Mouse (Mus musculus) MEL (cell line): ENCODE results near the gene Macrod1. TPM values are rescaled to one million over a fixed set of nuclear protein-coding genes. Genes with fewer than 3 reads are reported as not detected.

Experiments
- DNase-seq: peaks from one replicate; pipeline ENCODE4 v3.0.0; 2011; ENCODE audit warnings: low read depth, low spot score
- H3K27ac ChIP-seq: 2 replicates; pipeline ENCODE4 v1.5.1; 2012; ENCODE audit warnings: low read depth, mild to moderate bottlenecking, control low read depth, low read length, moderate library complexity; ENCODE audit not compliant: control insufficient read depth
- H3K27me3 ChIP-seq, 2 experiments: fragments of 150-350 bp in 1 of 2; sonication (generic) in 1 of 2; 2 replicates each; pipeline ENCODE4 v1.6.1; 2012; ENCODE audit warnings: low read length in 2 of 2, mild to moderate bottlenecking in 2 of 2, improper control_type of control experiment in 1 of 2, moderate library complexity in 1 of 2; ENCODE audit not compliant: insufficient read depth in 2 of 2, control insufficient read depth in 1 of 2
- H3K36me3 ChIP-seq, 2 experiments: 2 replicates each; pipeline ENCODE4 v1.6.1; 2012 to 2014; ENCODE audit warnings: low read length in 2 of 2, improper control_type of control experiment in 1 of 2, inconsistent platforms in 1 of 2, mild to moderate bottlenecking in 1 of 2; ENCODE audit not compliant: insufficient read depth in 2 of 2, control insufficient read depth in 1 of 2
- H3K4me1 ChIP-seq, 2 experiments: fragments of 150-350 bp in 1 of 2; sonication (generic) in 1 of 2; 2 replicates each; pipeline ENCODE4 v1.6.1; 2012; ENCODE audit warnings: low read length in 2 of 2, improper control_type of control experiment in 1 of 2, mild to moderate bottlenecking in 1 of 2; ENCODE audit not compliant: insufficient read depth in 2 of 2, control insufficient read depth in 1 of 2
- H3K4me3 ChIP-seq, 2 experiments: fragments of 150-350 bp in 1 of 2; sonication (generic) in 1 of 2; 2 replicates each; pipeline ENCODE4 v1.5.1; 2012; ENCODE audit warnings: low read depth in 2 of 2, low read length in 2 of 2, mild to moderate bottlenecking in 2 of 2, moderate library complexity in 2 of 2, control low read depth in 1 of 2, improper control_type of control experiment in 1 of 2; ENCODE audit not compliant: control insufficient read depth in 1 of 2, insufficient read depth in 1 of 2
- H3K79me2 ChIP-seq: 2 replicates; pipeline ENCODE4 v1.6.1; 2012; ENCODE audit warnings: mild to moderate bottlenecking, low read length, moderate library complexity; ENCODE audit not compliant: control insufficient read depth, poor library complexity, insufficient read depth
- H3K9ac ChIP-seq: 2 replicates; pipeline ENCODE4 v1.6.1; 2012; ENCODE audit warnings: low read depth, mild to moderate bottlenecking, control low read depth, low read length, moderate library complexity; ENCODE audit not compliant: control insufficient read depth, poor library complexity, severe bottlenecking
- H3K9me3 ChIP-seq: fragments of 150-350 bp; sonication (generic); replicated peaks from 2 replicates; pipeline ENCODE4 v1.6.1; 2012; ENCODE audit warnings: mild to moderate bottlenecking, low read length, improper control_type of control experiment, moderate library complexity; ENCODE audit not compliant: insufficient read depth
- ELF1 ChIP-seq: IDR thresholded peaks from 2 replicates; pipeline ENCODE4 v1.6.1; 2014; ENCODE audit warnings: low read depth, mild to moderate bottlenecking, inconsistent platforms, low read length, improper control_type of control experiment, moderate library complexity
- GABPA ChIP-seq: IDR thresholded peaks from 2 replicates; pipeline ENCODE4 v1.6.1; 2012; ENCODE audit warnings: low read depth, mild to moderate bottlenecking, inconsistent platforms, low read length, improper control_type of control experiment, moderate library complexity
- JUND ChIP-seq: IDR thresholded peaks from 2 replicates; pipeline ENCODE4 v1.6.1; 2011; ENCODE audit warnings: low read depth, mild to moderate bottlenecking, improper control_type of control experiment, low read length
- NRF1 ChIP-seq: IDR thresholded peaks from 2 replicates; pipeline ENCODE4 v1.6.1; 2014; ENCODE audit warnings: low read depth, mild to moderate bottlenecking, inconsistent platforms, low read length, improper control_type of control experiment, moderate library complexity; ENCODE audit not compliant: poor library complexity, insufficient read depth, severe bottlenecking
- POLR2A ChIP-seq, 2 experiments: IDR thresholded peaks; 2 replicates each; pipeline ENCODE4 v1.6.1; 2011 to 2012; ENCODE audit warnings: low read length in 2 of 2, mild to moderate bottlenecking in 2 of 2, control low read depth in 1 of 2, improper control_type of control experiment in 1 of 2, low read depth in 1 of 2, moderate library complexity in 1 of 2; ENCODE audit not compliant: control insufficient read depth in 1 of 2, insufficient read depth in 1 of 2, poor library complexity in 1 of 2
- TAL1 ChIP-seq: IDR thresholded peaks from 2 replicates; pipeline ENCODE4 v1.6.1; 2012; ENCODE audit warnings: mild to moderate bottlenecking, inconsistent platforms, low read length, moderate library complexity, mixed read lengths
- TBP ChIP-seq: IDR thresholded peaks from 2 replicates; pipeline ENCODE4 v1.8.0; 2011; ENCODE audit warnings: low read depth, low read length, improper control_type of control experiment
- polyA plus RNA-seq, 2 experiments: library from polyadenylated mRNA; stranded (reverse) in 1 of 2; unstranded in 1 of 2; fragments of >175 nt in 1 of 2; fragments of >200 nt in 1 of 2; gene quantifications; 2 replicates each; pipeline versions ENCODE4 v1.2.1 to v1.2.4; 2012; ENCODE audit warnings: low replicate concordance in 2 of 2, low read depth in 1 of 2; ENCODE audit not compliant: insufficient read length in 2 of 2, insufficient read depth in 1 of 2, missing spikeins in 1 of 2
- total RNA-seq: library from RNA; depleted of rRNA; stranded (reverse); fragments of 300-350 nt; gene quantifications from 2 replicates; pipeline ENCODE4 v1.2.3, GENCODE M21; 2012

Gene Macrod1
- total and polyA plus RNA-seq, 3 experiments, result 4.5 to 15.7 TPM; not detected in 1

GRCm38 (mm10) chr19:7189026-7189425, 132.4 kb downstream of the Macrod1 start (continued):
- TF ChIP-seq GABPA, result no peak
- TF ChIP-seq, all 39 proteins: peak for 0

DNA sequence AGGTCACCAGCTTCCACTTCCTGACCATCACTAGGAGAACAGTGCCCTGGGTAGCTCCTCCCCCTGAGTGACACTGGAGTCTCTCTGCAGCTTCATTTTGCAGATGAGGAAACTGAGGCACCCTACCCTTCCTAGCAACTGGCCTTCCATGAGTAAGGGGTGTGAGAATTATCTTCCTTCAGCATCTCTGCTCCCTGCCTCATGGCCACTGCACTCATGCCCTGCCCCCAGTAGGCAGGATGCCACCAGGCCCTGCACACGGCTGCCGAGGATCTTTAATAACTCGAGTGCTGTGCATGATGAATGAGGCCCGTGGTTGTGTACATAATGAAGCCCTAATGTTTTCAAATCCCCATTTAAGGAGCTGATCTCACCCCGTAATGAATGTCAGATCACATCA, 134.4 kb downstream of the Macrod1 start:
- Histone ChIP-seq H3K27me3 (no peaks in the 10 kb centered on the region), H3K79me2 (no peaks in the 10 kb centered on the region), H3K36me3 (no peaks in the 10 kb centered on the region), H3K4me3 (no peak overlapping the region), H3K9me3 (no peaks in the 10 kb centered on the region), H3K27ac (no peak overlapping the region), H3K9ac (no peak overlapping the region), H3K4me1 (no peaks in the 10 kb centered on the region)
- TF ChIP-seq TBP, result no peak
- DNase-seq, result no peak

DNA sequence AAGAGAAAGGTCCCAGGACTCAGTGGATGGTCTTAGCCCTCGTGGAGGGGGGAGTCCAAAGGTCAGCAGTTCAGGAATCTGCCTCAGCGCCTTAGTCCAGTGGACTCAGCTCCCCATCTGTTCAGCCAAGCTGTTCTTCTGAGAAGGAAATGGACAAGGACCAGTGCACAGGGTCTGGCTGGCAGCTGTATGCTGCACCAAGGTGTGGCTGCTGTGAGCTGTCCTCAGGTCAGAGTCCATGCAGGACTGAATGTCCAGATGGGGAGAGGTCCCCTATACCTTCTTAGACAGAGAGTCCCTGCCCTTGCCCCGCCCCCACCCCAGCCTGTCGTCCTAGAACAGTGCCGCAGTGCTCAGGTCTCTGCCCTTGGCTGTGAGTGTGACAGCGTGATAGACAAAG, 135.0 kb downstream of the Macrod1 start:
- H3K79me2 ChIP-seq, result no peaks in the 10 kb centered on the region
- H3K27me3 ChIP-seq, result no peaks in the 10 kb centered on the region
- H3K4me1 ChIP-seq, result no peaks in the 10 kb centered on the region
- no peak overlapping the region for H3K9ac ChIP-seq
- no peaks in the 10 kb centered on the region for H3K36me3 ChIP-seq
- no peak for DNase-seq
- no peak for TF ChIP-seq JUND
- no peak for TF ChIP-seq TAL1
- TF ChIP-seq ELF1, result no peak
- no peak for TF ChIP-seq GABPA
- H3K9me3 ChIP-seq, result no peaks in the 10 kb centered on the region
- no peak overlapping the region for H3K27ac ChIP-seq
- H3K4me3 ChIP-seq, result no peak overlapping the region

DNA sequence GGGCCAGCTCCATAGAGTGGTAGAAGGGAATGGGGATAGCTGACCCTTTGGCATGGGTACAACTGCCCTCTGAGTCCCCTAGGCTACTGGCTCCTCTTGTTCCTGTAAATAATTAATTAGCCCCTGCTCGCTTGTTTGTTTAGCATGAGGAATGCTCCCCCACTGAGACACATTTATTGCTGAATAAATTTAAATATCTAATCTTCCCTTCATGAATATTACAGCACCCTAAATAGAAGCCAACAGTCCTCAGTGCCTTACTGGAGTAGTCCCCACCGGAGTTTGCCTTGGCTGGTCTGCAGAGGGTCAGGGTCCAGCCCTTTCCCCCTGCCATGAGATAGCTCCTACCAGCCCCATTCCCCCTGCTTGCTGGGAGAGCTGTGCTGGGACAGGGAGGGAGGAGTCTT, 136.0 kb downstream of the Macrod1 start:
- no peak overlapping the region for H3K27ac ChIP-seq
- no peaks in the 10 kb centered on the region for H3K4me1 ChIP-seq
- TF ChIP-seq POLR2A (IDR thresholded peaks at IDR 0.05; ENCODE audit: control insufficient read depth in 1 of 2, insufficient read depth in 1 of 2, low read depth in 1 of 2, low read length in 2 of 2, poor library complexity in 1 of 2), result no peak
- TF ChIP-seq NRF1, result no peak
- no peaks in the 10 kb centered on the region for H3K9me3 ChIP-seq
- DNase-seq, result no peak
- H3K9ac ChIP-seq, result no peak overlapping the region
- no peaks in the 10 kb centered on the region for H3K36me3 ChIP-seq
- no peaks in the 10 kb centered on the region for H3K27me3 ChIP-seq
- H3K4me3 ChIP-seq, result no peak overlapping the region
- H3K79me2 ChIP-seq, result no peaks in the 10 kb centered on the region
